Mouse (Mus musculus) thymus, postnatal 14 days (tissue): ENCODE measurements around the gene Phf10.
"Not testable (repeated sequence)": the region's sequence is repeated elsewhere in the genome, so short reads cannot be mapped to it uniquely, and the experiment has no call there.

Experiments
- DNase-seq: peaks from one replicate; pipeline ENCODE4 v3.0.0; 2021

Gene Phf10

DNA sequence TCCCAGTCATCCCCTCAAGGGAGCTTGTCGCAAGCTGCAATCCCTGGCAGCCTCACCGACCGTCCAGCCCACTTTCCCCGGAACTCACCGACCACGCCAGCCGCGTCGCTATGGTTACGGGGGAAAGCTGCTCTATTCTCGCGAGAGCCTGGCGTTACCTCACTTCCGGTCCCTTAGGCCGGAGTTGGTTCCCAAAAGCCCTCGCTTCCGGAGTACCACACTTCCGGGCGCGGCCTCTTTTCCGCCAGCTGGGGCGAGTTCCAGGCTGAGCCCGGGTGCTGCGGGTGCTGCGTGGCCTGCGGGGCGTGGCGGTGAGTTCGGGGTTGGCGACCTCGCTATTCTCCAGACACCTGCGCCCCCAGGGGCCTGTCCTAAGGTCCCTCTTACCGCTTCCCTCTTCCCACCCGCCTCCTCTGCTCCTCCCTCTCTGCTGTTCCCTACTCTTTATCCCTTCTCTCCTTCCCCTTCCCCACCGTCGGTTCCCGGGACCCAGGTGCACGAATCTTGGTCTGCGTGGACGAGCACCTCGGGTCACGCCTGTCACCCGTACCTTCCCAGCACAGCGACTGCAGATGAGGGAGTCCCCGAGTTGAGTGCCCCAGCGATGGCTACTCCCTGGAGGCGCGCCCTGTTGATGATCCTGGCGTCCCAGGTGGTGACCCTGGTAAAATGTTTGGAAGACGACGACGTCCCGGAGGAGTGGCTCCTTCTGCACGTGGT is 17.9 kb downstream of the Phf10 start, which contains the start of the genes Wdr27 and 1600012H06Rik:
TSS of gene Wdr27 (minus strand) at position 150 of the 720 bp plus-strand sequence.
TSS of gene 1600012H06Rik (plus strand) at position 176 of the 720 bp plus-strand sequence.
- DNase-seq, result peak; percentile 98

DNA sequence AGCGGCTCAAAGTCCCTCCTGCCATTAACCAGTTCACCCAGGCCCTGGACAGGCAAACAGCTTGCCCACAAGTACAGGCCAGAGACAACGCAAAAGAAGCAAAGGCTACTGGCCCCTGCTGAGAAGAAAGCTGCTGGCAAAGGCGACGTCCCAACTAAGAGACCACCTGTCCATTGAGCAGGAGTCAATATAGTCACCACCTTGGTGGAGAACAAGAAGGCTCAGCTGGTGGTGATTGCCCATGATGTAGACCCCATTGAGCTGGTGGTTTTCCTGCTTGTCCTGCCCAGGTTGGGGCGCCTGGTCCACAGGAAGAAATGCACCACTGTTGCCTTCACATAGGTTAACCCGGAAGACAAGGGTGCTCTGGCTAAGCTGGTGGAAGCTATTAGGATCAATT is 18.9 kb downstream of the Phf10 start:
- DNase-seq, result not testable (repeated sequence)

DNA sequence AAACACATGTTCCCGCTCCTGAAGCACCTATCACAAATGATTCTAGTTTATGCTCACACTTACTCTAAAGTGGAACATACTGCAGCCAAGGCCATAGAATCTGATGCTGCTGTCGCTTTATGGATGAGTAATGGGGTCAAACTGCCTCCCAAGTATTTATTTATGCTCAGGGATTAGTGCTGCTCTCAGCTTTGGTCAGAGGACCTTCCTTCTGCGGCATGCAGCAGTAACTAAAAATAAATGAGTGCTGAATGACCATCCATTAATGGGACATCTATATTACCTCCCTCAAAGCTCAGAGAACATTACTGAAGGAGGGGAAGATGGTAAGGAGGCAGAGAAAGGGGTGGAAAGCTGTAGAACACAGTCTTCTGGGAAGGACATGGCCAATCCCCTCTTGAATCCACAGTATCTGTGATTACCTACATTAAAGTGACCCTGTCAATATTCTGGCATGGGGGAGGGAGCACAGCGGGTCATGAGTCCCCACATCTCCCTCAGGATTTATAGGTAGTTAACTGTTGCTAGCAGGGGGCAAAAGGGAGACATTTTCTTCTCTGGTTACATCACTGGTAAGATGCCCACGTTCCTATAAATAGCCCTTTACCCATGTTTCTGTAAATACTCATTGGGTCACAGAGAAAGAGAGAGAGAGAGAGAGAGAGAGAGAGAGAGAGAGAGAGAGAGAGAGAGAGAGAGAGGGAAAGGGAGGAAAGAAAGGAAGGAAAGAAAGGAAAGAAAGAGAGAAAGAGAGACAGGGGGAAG is 25.1 kb downstream of the Phf10 start:
- DNase-seq, result no peak

DNA sequence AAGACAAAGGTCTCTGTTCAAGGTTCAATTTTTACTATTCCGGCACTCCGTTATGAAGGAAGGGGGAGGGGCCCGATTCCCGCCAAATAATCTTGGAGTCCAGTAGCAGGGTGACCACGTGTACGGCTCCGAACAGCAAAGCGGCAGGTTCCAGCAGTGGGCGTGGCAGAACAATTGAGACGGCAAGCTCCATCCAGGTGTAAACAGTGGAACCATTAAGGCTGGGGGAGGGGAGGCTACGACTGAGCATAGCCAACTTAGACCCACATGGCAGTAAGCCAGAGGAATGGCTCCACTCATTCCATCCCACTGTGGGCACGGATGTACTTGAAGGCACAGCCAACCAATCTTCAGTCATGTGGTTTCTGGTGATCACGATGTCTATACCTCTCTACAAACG is 25.8 kb downstream of the Phf10 start:
- DNase-seq, result not testable (repeated sequence)

DNA sequence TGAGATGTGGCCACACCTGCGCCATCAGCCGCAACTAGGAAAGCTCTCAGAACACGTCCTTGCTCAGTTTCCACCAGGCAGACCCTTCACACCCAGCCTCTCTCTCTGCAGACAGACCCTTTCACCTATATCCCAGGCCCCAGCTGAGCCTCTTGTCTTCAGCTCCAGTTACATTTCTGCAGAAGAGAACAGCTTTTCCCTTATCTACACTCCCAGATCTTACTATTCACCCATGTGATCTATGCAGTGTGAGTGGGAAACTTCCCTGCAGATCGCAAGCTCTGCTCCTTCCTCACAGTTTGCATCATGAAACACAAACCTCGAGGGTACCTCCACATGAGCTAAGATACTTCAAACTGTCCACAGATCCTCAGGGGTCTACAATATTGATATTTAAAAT is 29.6 kb downstream of the Phf10 start:
- no peak for DNase-seq

DNA sequence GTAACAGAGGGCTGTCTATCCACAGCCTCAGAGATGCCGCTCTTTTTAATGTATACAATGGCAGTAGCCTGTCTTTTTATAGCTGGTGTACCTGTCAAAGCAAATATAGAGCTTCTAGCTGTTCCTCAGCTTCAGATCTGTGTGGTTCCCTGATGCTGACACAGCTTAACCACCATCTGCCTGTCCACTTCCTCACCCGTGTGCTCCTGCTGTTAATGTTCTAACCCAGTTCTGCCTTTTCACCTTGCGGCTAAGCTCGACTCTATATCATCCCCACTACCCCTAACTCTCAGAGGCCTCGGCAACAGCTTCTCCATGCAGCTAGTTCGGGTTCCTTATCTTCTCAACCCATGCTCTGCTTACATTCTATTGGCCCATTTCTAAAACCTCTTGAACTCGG is 30.4 kb downstream of the Phf10 start:
- no peak for DNase-seq

DNA sequence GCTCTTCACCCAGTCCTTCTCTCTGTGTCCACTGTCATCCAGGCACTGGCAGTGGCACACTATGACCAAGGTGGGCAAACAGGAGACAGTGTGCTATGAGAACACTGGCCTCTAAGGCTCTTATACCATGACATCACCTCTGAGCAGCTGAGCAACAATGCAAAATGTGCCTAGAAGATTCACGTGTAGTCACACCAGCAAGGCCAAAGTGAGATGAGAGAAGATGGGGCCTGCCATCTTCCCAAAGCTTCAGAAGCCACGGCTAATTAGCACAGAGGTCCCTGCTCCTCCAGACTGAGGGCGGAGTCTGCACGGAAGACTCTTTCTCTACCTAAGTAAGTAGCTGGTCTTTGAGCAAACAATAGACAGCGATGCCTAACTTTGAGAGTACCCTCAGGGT is 32.4 kb downstream of the Phf10 start:
- DNase-seq, result no peak

DNA sequence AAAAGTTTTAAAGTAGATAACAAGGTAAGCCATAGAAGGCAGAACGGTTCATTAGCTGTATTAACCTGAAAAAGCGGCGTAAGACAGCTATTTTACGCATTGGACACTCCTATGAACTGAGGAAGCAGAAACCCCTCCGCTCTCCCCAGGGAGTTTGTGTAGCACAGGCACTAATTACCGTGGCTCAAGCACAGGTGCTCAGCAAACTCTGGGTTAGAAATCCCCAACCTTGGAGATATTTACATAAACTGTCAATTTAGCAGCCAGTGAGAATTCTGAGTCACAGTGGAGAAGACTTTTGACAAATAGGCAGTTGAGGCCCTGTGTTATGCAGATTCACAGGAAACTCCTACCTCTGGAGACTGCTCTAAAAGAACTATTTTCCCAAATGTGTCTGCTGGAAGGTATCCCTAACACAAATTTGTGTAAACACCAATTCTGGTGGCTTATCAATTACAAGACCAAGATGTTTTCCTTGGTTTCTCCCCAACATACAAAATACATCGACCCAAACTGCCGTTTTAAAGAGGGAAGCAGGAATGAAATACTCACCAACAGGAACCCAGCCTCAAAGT is 33.3 kb downstream of the Phf10 start:
- no peak for DNase-seq

DNA sequence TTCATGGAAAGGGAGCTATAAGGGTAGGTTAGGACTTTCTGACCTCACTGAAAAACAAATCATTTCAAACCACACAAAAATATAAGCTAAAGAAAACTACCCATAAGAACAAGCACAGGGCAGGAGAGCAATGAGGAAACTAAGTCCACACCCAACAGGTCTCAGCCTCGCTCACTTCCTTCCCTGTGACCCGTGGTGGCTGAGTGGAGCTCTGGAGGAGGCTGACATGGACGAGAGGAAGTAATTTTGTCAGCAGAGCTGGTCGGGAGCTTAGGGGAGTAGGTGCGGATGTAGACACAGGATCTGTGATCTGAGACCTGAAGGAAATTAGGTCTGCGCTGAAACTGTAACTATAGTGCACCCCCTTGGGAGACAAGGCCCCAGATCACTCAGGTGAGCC is 39.5 kb downstream of the Phf10 start:
- DNase-seq, result peak; percentile 43

DNA sequence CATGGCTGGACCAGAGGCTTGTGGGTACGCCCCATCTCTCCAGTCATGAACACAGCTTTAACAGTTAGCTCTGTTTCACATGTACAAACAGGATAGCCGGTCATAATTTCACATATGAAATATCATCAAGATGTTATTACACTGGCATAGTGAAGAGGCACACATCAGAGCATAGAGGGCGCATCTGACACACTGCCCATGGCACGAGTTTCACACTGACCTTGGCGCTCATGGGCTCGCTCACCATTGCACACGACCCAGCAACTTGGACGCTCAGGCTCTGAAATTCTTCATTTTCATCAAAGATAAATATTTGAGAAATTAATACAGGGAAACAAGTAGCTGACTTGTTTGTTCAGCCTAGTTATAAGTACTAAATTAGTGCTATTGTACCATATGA is 43.2 kb downstream of the Phf10 start:
- DNase-seq, result no peak

DNA sequence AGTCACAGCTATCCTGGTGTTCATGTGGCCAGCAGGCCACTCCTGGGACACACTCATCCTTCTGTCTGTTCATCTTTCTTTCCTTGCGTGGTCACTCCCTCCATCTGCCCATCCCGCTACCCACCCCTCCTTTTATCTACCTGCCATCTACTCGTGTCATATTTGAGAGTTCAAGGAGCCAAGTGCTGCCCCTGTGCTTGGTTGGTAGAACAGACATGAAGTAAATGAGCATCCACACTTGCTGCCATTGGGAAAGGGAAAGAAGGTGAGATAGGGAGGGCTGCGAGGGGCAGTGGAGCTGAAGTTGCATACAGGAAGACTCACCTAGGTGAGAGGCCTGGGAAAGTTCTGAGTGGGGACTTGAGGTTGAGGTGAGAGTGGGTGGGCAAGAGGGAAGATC is 46.7 kb downstream of the Phf10 start:
- DNase-seq, result no peak

DNA sequence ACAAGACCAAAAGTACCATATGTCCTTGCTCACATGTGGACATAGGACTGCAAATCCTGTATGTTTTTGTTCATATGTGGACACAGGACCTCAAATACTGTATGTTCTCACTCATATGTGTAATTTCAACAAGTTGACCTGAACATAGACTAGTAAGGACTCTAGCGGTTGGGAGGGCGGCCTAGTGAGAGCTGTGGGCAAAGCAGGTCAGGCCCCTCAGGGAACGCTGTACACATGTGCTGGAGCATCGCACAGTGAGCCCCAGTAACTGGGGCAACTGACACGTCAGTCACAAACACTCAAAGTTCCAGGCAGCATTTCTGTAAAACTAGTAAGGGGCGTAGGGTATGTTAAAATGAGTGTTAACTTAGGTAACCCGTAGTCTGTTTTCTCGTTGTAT is 48.1 kb downstream of the Phf10 start:
- DNase-seq, result peak; percentile 68

DNA sequence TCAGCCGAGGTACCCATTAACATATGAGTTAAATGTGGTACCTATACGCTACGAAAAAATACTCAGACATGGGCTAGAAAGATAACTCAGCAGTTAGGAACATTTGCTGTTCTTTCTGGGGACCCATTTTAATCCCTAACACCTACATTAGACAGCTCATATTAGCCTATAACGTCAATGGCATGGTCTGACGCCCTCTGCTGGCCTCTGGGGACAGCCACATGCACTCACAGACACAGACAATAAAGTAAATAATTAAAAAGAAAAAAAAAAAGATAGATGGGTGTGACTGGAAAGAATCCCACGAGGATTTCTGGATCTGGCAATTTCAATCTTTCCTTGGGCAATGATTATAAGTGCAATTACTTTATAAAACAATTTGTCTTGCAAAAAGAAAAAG is 48.7 kb downstream of the Phf10 start:
- DNase-seq, result peak; percentile 61

DNA sequence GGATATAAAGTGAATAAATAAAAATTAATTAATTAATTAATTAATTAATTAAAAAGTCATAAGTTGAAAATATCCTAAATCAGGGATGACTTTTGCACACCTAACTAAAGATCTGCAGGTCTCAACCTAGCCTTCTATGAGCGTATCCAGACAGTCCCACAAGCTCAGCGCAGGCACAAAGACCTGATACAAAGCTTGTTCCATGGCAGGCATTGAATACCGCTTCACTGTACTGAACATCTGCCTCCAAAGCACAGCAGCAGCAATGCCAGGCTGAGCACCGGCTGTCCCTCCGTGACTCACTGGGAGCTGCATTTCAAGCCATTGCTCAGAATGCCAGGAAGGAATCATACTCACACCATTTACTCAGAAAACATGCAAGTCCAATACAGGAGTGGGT is 50.3 kb downstream of the Phf10 start:
- DNase-seq, result peak; percentile 27

DNA sequence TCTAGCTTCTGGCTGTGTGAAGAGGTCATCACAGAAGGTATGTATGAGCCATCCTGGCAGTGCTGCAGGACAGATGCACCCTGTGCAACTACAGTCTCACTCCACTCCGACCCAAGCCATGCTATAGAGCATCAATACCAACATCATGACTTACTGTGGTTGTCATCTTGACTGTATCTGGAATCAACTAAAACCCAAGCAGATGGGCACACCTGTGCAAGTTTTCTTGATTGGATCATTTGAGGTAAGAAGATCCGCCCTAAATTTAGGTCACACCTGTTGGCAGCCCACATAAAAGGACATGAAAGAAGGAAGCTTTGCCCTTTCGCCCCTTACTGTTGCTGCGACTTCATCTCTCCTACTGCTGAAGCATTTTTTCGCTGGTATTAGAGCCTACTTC is 51.7 kb downstream of the Phf10 start:
- DNase-seq, result peak; percentile 74

DNA sequence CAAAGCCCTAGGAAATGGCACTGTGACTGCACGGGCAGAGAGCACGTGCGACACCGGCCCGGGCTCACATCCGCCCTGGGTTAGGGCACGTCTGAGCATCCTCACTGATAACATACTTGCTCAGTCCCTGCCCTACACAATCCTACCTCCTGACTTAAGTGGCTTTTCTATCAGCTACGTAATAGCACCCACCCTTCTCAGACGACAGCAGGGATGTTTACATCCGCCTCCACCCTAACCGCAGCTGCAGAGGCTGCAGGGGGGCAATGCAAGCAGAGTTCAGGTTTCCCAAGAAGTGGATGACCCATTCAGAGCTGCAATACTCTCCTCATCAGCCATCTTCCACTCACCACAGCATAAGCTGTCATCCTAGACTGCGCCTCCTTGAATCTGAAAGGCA is 53.9 kb downstream of the Phf10 start:
- DNase-seq, result peak; percentile 58

DNA sequence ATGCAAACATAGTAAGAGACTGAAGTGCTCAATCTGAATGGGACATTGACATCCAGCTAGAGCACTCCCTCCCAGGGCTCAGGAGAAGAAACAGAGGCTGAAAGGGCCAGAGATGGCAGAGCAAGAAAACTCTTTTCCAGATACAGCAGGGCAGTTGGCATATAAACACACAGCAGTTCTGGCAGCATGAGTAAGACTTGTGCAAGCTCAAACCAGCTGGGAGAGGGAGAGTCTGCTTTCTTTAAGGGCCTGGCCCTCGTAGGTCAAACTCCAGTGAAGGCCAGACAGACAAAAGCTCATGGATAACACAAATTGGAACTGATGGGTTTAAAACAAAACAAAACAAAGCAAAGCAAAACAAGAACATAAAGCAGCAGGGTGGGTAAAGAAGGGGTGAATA is 54.5 kb downstream of the Phf10 start:
- DNase-seq, result no peak

DNA sequence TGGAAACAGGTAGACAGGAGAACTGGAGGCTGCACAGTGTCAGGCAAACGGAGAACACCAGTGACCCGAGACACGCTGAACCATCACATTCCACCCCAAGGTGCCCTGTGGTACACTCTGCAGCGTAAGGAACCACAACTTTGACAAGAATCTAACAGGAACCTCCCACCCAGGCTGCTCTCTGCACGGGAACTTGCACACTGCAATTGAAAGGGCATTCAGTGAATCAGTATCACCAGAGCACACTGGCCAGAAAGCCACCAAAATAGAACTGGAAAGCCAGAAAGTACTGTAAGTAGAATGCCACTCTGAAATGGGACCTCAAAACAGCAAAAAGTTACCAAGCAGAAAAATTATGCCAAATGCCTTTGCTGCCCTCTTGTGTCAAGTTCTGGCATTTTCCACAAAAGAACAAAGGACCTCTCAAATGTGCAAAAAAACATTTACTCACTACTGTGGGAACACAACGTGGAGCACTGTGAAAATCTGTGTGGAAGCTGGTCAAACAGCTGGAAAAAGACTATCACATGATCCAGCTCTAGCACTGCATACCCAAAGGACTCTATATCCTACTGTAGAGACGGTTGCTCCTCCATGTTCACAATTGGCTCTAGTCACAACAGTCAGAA is 56.3 kb downstream of the Phf10 start:
- peak; percentile 85 for DNase-seq

DNA sequence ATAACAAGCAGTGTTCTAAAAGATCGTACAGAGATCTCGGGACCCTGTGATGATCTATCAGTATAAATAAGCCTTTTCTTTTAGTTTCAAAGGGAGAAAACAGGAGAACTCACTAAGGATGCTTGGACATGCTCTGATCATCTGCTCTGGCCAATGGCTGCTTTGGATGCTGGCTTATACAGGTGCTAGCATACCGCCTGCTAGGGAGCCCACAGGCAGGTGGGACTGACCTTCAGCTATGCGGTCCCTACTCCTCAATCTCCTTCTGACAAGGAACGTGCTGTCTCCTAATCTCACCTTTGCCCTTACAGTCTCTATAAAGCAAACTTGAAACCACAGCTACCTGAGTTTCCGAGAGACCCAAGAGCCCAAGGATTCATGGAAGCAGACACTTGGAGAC is 56.9 kb downstream of the Phf10 start:
- no peak for DNase-seq

DNA sequence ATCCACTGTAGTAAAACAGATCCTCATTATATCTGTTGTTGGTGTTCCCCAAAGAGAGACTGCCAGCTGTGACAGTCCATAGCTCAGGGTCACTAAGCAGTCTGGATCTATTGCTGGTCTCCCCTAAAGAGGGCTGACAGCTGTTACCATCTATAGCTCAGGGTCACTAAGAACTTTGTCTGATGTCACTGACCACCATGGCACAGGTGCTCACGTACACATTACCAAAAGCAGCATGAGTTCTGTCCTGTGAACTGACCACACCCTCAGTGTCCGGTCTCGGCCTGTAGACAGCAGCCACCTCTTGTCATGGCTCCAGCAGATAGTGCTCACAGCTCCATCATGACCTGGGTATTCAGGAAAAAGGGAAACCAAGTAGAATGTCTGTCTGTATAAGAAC is 57.9 kb downstream of the Phf10 start:
- DNase-seq, result no peak

DNA sequence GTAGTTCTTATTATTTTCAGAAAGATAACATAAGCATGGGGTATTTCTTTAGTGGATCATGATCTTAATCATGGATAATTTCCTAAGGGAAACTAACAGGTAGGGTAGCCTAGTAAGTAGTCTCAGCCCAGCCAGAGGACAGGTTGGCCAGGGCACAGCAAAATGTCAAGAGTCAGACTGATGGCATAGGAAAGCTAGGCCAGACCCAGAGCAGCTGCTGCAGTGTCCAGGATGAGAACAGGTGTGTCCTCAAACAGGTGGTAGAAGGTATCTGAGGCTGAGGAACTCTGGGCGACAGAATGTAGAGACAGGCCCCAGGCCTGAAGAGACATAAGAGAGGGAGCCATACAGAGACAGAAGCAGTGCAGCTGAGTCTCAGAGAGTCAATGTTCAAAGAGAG is 62.1 kb downstream of the Phf10 start:
- DNase-seq, result no peak

DNA sequence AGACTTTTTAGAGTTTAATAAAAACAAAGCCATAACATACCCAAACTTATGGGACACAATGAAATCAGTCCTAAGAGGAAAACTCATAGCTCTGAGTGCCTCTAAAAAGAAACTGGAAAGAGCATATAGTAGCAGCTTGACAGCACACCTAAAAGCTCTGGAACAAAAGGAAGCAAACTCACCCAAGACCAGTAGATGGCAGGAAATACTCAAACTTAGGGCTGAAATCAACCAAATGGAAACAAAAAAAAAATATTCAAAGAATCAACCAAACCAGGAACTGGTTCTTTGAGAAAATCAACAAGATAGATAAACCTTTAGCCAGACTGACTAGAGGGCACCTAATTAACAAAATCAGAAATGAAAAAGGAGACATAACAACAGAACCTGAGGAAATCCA is 66.0 kb downstream of the Phf10 start:
- DNase-seq, result peak; percentile 41
